Mouse (Mus musculus): ENCODE measurements at regions not wholly inside any gene's neighbourhood (a gene's known extent, or its start where the extent isn't known, plus 50 kb on each side); places are given as distances from the start of the nearest gene placed in this dataset.

DNA sequence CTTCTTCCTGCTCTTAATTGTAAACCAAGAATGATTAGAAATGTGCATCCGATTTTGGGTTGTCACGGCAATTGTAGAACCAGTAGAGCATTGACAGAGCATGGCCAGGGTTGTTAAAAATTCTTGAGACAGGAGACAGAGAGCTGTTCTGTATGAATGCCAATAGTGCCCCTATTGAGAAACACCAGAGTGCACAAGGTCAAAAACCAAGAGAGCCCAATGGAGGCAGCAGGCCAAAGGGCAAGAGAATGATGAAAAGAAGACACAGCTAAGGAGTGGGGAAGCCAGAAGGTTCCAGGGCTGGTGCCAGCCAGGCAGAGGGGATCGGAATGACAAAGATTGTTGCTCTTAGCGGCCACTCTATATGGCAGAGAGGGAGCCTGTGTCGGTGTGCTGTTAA, 72.8 kb downstream of the Gm5426 start:
- TF ChIP-seq MXI1 (IDR thresholded peaks at IDR 0.05; ENCODE audit: low read depth, low read length) (no peak), IRF4 (IDR thresholded peaks at IDR 0.05; ENCODE audit: low read depth, low read length) (no peak), PAX5 (IDR thresholded peaks at IDR 0.05; ENCODE audit: low read length) (no peak), POLR2A (IDR thresholded peaks at IDR 0.05; ENCODE audit: low read depth, low read length) (no peak), CTCF (conservative IDR thresholded peaks at IDR 0.05 in 1 of 2, IDR thresholded peaks at IDR 0.05 in 1 of 2; ENCODE audit: low read depth in 2 of 2, low read length in 2 of 2) (no peak), ZMIZ1 (IDR thresholded peaks at IDR 0.05; ENCODE audit: low read depth, low read length) (no peak), RCOR1 (conservative IDR thresholded peaks at IDR 0.05; ENCODE audit: low read depth, low read length) (no peak), MAFK (IDR thresholded peaks at IDR 0.05; ENCODE audit: insufficient replicate concordance, low read length) (no peak), ZKSCAN1 (IDR thresholded peaks at IDR 0.05; ENCODE audit: borderline replicate concordance, low read depth, low read length) (no peak), MYC (IDR thresholded peaks at IDR 0.05; ENCODE audit: low read depth, low read length) (no peak), EP300 (IDR thresholded peaks at IDR 0.05; ENCODE audit: low read length) (no peak), UBTF (IDR thresholded peaks at IDR 0.05; ENCODE audit: low read depth, low read length) (no peak), ZNF384 (IDR thresholded peaks at IDR 0.05; ENCODE audit: low read depth, low read length) (no peak), MEF2A (IDR thresholded peaks at IDR 0.05; ENCODE audit: borderline replicate concordance, low read depth, low read length) (no peak)

All from CH12.LX (cell line).